Mouse (Mus musculus): ENCODE measurements around the gene Slc17a7. TPM values are rescaled to one million over a fixed set of nuclear protein-coding genes. Genes with fewer than 3 reads are reported as not detected.

Slc17a7 gene
- polyA plus RNA-seq, 1 experiment from 2014 or later, result 14.6 TPM

DNA sequence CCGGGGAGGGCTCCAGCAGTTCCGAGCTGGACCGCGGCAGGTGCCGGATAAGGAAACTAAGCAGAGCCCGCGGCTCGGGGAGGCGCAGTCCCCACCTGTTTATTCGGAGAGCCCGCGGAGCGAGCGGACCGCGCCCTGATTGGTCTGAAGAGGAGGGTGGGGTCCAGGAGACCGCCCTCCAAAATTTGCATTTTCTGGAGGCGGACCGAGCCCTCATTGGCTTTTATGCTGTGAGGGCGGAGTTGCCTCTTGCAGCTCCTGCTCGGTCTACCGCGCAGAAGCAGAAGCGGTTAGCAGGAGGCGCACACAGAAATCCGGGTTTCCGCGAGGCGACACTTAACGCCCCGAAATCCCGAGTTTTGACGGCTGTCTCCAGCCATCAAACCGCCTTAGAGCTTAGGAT is 18.5 kb downstream of the Slc17a7 start:
- H3K9ac ChIP-seq (ENCODE audit: low read length), result peak overlapping the region; percentile 26; the same call in 1 of the 2 replicates
- WGBS, result under 1% methylated on average over 34 of the region's 34 CpGs

DNA sequence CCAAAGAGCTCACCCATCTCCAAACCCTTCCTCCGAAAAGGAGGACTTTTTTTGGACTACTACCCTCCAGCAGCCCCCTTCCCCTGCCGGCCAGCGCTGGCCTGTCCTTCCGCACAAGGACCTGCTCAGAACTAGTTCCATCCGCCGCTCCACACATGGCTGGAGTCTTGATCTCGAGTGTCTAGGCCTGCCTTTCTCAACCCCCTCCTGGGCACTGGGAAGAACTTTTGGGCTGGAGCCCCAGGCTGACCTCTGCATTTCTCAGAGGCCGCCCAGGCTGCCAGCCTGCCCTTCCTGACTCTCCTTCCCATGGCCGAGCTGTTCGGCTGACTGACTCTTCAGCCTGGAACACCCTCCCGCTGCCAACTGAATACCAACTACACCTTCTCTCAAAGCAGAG is 18.9 kb downstream of the Slc17a7 start:
- ATAC-seq (0 out of 2 replicates have a peak, but pooled peaks have one; percentile 26), DNase-seq (ENCODE audit: low spot score) (no peak)
- Histone ChIP-seq H3K4me3 (ENCODE audit: low read depth, low read length) (peak overlapping the region; percentile 19), H3K27ac (ENCODE audit: low read depth, low read length) (no peak overlapping the region), H3K36me3 (ENCODE audit: control insufficient read depth, insufficient read depth, low read length) (no peaks in the 10 kb centered on the region), H3K9me3 (replicated peaks; ENCODE audit: control insufficient read depth, low read length) (no peaks in the 10 kb centered on the region), H3K4me2 (ENCODE audit: low read length) (peak overlapping the region; percentile 50), H3K27me3 (replicated peaks; ENCODE audit: control insufficient read depth, insufficient read depth, low read length) (peaks cover 71% of the 10 kb centered on the region), H3K9ac (ENCODE audit: low read length) (peak overlapping the region; percentile 26; the same call in 1 of the 2 replicates), H3K4me1 (ENCODE audit: control insufficient read depth, insufficient read depth, low read length) (peaks cover 7% of the 10 kb centered on the region; the same call in 1 of the 2 replicates)
- 19% methylated on average over 11 of the region's 11 CpGs for WGBS

More for the DNA sequence above, 18.5 kb downstream of the Slc17a7 start:
- Histone ChIP-seq H3K36me3 (ENCODE audit: control insufficient read depth, insufficient read depth, low read length) (no peaks in the 10 kb centered on the region), H3K27ac (ENCODE audit: low read depth, low read length) (no peak overlapping the region), H3K9me3 (replicated peaks; ENCODE audit: control insufficient read depth, low read length) (no peaks in the 10 kb centered on the region), H3K4me1 (ENCODE audit: control insufficient read depth, insufficient read depth, low read length) (peaks cover 7% of the 10 kb centered on the region; the same call in 1 of the 2 replicates), H3K27me3 (replicated peaks; ENCODE audit: control insufficient read depth, insufficient read depth, low read length) (peaks cover 75% of the 10 kb centered on the region), H3K4me2 (ENCODE audit: low read length) (peak overlapping the region; percentile 50), H3K4me3 (ENCODE audit: low read depth, low read length) (peak overlapping the region; percentile 19)
- ATAC-seq, result peak; percentile 94
- DNase-seq (ENCODE audit: low spot score), result peak; percentile 93

DNA sequence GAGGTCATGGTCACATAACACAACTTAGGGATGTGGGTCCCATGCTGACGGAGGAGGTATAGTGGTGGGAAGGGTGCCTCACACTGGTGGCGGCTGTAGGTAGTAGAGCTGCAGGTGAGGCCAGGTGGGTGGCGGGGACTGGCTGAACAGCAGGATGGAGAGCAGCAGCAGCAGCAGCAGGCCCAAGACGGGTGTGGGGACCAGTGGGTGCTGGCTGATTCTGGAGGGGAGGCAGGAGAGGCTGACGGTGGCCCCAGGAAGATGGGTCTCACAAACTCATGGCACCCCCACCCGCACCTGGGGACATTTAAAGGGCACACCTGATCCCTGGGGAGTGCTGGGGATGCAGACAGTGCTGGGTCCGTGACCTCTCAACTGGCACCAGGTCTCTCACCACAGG is 19.9 kb downstream of the Slc17a7 start:
- peaks cover 7% of the 10 kb centered on the region; the same call in 1 of the 2 replicates for H3K4me1 ChIP-seq (ENCODE audit: control insufficient read depth, insufficient read depth, low read length)
- WGBS, result 58% methylated on average over 7 of the region's 7 CpGs
- no peak overlapping the region for H3K27ac ChIP-seq (ENCODE audit: low read depth, low read length)
- H3K4me2 ChIP-seq (ENCODE audit: low read length), result no peak overlapping the region
- H3K27me3 ChIP-seq (replicated peaks; ENCODE audit: control insufficient read depth, insufficient read depth, low read length), result peaks cover 62% of the 10 kb centered on the region
- H3K9ac ChIP-seq (ENCODE audit: low read length), result no peak overlapping the region
- ATAC-seq, result no peak
- H3K9me3 ChIP-seq (replicated peaks; ENCODE audit: control insufficient read depth, low read length), result no peaks in the 10 kb centered on the region
- no peaks in the 10 kb centered on the region for H3K36me3 ChIP-seq (ENCODE audit: control insufficient read depth, insufficient read depth, low read length)
- no peak for DNase-seq (ENCODE audit: low spot score)
- H3K4me3 ChIP-seq (ENCODE audit: low read depth, low read length), result no peak overlapping the region

DNA sequence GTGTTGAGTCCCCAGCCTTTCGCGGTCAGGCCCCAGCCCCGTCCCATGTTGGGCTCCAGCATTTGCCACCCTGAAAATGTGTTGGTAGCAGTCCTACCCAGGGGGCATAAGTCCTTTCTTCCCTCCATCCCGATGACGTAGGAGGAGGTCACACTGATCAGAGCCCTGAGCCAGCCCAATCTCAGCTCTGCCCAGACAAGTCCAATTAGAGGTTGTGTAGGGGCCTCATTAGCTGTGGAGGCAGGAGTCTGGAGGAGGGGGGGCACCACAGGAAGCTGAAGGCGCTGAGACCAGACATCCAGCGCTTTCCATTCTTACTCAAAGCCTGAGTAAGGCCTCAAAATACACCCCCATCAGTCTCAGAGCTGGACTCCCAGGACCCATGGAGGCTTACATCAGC is 22.2 kb downstream of the Slc17a7 start:
- Histone ChIP-seq H3K9ac (ENCODE audit: low read length) (no peak overlapping the region), H3K9me3 (replicated peaks; ENCODE audit: control insufficient read depth, low read length) (no peaks in the 10 kb centered on the region), H3K36me3 (ENCODE audit: control insufficient read depth, insufficient read depth, low read length) (no peaks in the 10 kb centered on the region), H3K4me3 (ENCODE audit: low read depth, low read length) (no peak overlapping the region), H3K27me3 (replicated peaks; ENCODE audit: control insufficient read depth, insufficient read depth, low read length) (peaks cover 42% of the 10 kb centered on the region), H3K27ac (ENCODE audit: low read depth, low read length) (no peak overlapping the region), H3K4me2 (ENCODE audit: low read length) (no peak overlapping the region), H3K4me1 (ENCODE audit: control insufficient read depth, insufficient read depth, low read length) (peaks cover 7% of the 10 kb centered on the region; the same call in 1 of the 2 replicates)
- 44% methylated on average over 7 of the region's 7 CpGs for WGBS
- ATAC-seq (no peak), DNase-seq (ENCODE audit: low spot score) (no peak)

DNA sequence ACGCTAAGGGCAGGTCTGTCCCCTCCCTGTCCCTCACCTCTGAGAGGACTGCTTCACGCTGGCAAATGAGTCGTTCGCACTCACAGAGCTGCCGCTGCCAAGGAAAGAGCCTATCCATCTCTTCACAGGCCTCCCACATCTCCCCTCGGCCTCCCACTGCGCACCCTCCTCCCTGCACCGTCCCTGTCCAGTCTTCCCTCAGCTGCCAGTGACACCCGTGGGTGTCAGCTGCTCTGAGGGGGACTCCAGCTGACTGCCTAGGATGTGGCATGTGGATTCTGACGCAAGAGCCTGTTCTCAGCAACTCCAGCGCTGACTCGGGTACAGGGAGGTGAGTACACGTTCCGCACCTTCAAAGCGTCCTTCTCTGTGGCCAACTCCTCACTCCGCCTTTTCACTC is 25.9 kb downstream of the Slc17a7 start:
- 55% methylated on average over 16 of the region's 16 CpGs for WGBS
- no peak for ATAC-seq
- Histone ChIP-seq H3K27me3 (replicated peaks; ENCODE audit: control insufficient read depth, insufficient read depth, low read length) (peaks cover 6% of the 10 kb centered on the region; the same call in 1 of the 2 replicates), H3K4me1 (ENCODE audit: control insufficient read depth, insufficient read depth, low read length) (no peaks in the 10 kb centered on the region), H3K9ac (ENCODE audit: low read length) (no peak overlapping the region), H3K9me3 (replicated peaks; ENCODE audit: control insufficient read depth, low read length) (no peaks in the 10 kb centered on the region), H3K27ac (ENCODE audit: low read depth, low read length) (no peak overlapping the region), H3K4me3 (ENCODE audit: low read depth, low read length) (no peak overlapping the region), H3K4me2 (ENCODE audit: low read length) (no peak overlapping the region), H3K36me3 (ENCODE audit: control insufficient read depth, insufficient read depth, low read length) (no peaks in the 10 kb centered on the region)
- no peak for DNase-seq (ENCODE audit: low spot score)

DNA sequence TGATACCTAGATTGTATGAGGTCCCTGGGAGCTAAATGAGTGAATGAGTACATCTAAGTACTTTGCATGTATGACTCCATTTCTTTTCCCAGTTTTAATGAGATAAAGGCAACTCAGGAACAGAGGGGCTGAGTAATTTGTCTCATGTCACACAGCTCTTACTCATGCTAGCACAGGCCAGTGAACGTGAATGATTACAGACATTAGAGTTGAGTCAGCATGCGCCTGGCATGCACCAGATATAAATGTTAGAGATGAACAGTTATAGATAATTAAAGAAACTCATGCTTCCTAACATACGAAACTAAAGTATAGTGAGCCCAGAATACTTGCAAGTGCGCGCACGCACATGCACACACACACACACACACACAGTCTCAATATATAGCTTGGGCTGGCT is 26.4 kb downstream of the Slc17a7 start:
- H3K4me3 ChIP-seq (ENCODE audit: low read depth, low read length), result no peak overlapping the region
- H3K4me2 ChIP-seq (ENCODE audit: low read length), result no peak overlapping the region
- H3K27ac ChIP-seq (ENCODE audit: low read depth, low read length), result no peak overlapping the region
- H3K36me3 ChIP-seq (ENCODE audit: control insufficient read depth, insufficient read depth, low read length), result no peaks in the 10 kb centered on the region
- DNase-seq (ENCODE audit: low spot score) (no peak), ATAC-seq (no peak)
- 90% methylated on average over 6 of the region's 6 CpGs for WGBS
- no peaks in the 10 kb centered on the region for H3K9me3 ChIP-seq (replicated peaks; ENCODE audit: control insufficient read depth, low read length)
- H3K4me1 ChIP-seq (ENCODE audit: control insufficient read depth, insufficient read depth, low read length), result no peaks in the 10 kb centered on the region
- H3K27me3 ChIP-seq (replicated peaks; ENCODE audit: control insufficient read depth, insufficient read depth, low read length), result 0 out of 2 replicates have a peak, but pooled peaks cover 3% of the 10 kb centered on the region
- no peak overlapping the region for H3K9ac ChIP-seq (ENCODE audit: low read length)

DNA sequence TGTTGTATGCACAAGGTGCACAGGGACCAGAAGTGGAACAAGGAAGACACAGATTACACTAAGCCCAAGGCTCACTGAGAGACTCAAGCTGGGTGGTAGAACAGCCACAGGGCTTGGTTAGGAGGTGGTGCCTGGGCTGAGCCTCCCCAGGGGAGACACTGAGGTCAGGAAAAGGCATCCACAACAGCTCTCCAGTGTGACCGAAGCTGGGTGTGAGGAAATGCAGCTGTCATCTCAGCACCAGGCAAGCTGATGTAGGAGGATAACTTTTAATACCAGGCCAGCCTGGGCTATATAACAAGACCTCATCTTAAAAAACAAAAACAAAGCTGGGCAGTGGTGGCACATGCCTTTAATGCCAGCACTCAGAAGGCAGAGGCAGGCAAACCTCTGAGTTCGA is 27.4 kb downstream of the Slc17a7 start:
- 0 out of 2 replicates have a peak, but pooled peaks cover 3% of the 10 kb centered on the region for H3K27me3 ChIP-seq (replicated peaks; ENCODE audit: control insufficient read depth, insufficient read depth, low read length)
- H3K4me1 ChIP-seq (ENCODE audit: control insufficient read depth, insufficient read depth, low read length), result no peaks in the 10 kb centered on the region
- no peak overlapping the region for H3K4me3 ChIP-seq (ENCODE audit: low read depth, low read length)
- no peaks in the 10 kb centered on the region for H3K36me3 ChIP-seq (ENCODE audit: control insufficient read depth, insufficient read depth, low read length)
- WGBS, result 80% methylated on average over 2 of the region's 2 CpGs
- ATAC-seq (no peak), DNase-seq (ENCODE audit: low spot score) (no peak)
- no peak overlapping the region for H3K4me2 ChIP-seq (ENCODE audit: low read length)
- H3K9me3 ChIP-seq (replicated peaks; ENCODE audit: control insufficient read depth, low read length), result no peaks in the 10 kb centered on the region
- H3K9ac ChIP-seq (ENCODE audit: low read length), result no peak overlapping the region
- H3K27ac ChIP-seq (ENCODE audit: low read depth, low read length), result no peak overlapping the region

DNA sequence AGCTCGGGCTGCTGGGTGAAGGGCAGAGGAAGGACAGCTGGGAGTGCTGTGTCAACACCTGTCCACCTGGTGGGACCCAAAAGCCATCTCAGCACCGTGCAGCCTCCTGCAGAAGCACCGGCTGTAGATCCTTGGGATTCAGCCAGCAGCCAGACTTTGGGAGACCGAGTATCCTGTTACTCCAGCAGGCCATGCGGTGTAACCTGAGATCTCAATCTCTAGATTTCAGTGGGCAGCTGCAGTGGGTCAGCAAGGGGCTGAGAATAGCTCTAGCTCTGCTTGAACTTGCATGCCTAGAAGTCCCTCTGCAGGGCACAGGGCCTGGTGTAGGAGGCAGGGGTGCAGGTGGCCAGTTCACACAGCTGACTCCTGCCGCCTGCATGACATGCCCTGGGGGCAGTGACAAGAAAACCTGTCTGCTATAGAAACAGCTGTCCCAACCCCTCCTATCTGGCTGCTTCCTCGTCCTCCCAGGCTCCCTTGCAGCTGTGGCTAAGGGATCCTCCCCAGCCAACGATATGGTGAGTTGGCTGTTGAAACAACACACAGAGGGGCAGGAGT is 28.1 kb downstream of the Slc17a7 start:
- Histone ChIP-seq H3K9me3 (replicated peaks; ENCODE audit: control insufficient read depth, low read length) (no peaks in the 10 kb centered on the region), H3K27ac (ENCODE audit: low read depth, low read length) (no peak overlapping the region), H3K4me3 (ENCODE audit: low read depth, low read length) (no peak overlapping the region), H3K36me3 (ENCODE audit: control insufficient read depth, insufficient read depth, low read length) (no peaks in the 10 kb centered on the region), H3K27me3 (replicated peaks; ENCODE audit: control insufficient read depth, insufficient read depth, low read length) (0 out of 2 replicates have a peak, but pooled peaks cover 3% of the 10 kb centered on the region), H3K4me2 (ENCODE audit: low read length) (no peak overlapping the region), H3K9ac (ENCODE audit: low read length) (no peak overlapping the region; the same call in 1 of the 2 replicates), H3K4me1 (ENCODE audit: control insufficient read depth, insufficient read depth, low read length) (no peaks in the 10 kb centered on the region)
- no peak for DNase-seq (ENCODE audit: low spot score)
- 24% methylated on average over 8 of the region's 8 CpGs for WGBS
- no peak for ATAC-seq

DNA sequence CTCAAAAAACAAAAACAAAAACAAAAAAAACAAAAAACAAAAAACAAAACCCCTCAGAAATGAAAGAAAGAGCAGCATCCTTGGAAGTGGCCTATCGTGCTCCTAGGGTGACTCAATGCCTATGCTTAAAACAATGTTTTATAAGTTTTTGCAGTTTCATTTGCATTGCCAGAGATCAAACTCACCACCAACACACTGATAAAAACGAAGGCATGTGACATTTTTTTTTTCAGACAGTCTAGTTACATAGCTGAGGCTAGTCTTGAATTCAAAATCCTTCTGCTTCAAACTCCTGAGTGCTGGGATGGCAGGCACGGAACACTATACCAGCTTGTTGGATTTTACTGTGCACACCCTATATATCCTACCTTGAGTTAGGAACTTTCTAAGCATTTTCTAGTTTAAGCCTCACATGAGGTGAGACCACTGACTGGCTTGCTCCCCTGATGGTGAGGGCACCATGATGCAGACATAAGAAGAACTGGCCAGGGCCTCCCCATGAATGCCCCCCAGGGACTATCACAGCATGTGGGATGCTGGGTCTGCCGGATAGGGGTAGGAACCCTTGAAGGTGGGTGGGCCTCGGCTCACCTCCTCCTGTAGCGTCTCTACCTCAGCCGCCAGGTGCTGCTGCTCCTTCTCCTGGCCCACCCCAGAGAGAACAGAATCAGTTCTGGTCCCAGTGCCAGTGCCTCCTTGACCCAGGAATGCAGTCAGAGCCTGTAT is 29.0 kb downstream of the Slc17a7 start:
- Histone ChIP-seq H3K4me2 (ENCODE audit: low read length) (no peak overlapping the region), H3K4me3 (ENCODE audit: low read depth, low read length) (no peak overlapping the region), H3K9me3 (replicated peaks; ENCODE audit: control insufficient read depth, low read length) (no peaks in the 10 kb centered on the region), H3K27ac (ENCODE audit: low read depth, low read length) (no peak overlapping the region), H3K9ac (ENCODE audit: low read length) (no peak overlapping the region), H3K36me3 (ENCODE audit: control insufficient read depth, insufficient read depth, low read length) (no peaks in the 10 kb centered on the region), H3K27me3 (replicated peaks; ENCODE audit: control insufficient read depth, insufficient read depth, low read length) (0 out of 2 replicates have a peak, but pooled peaks cover 3% of the 10 kb centered on the region), H3K4me1 (ENCODE audit: control insufficient read depth, insufficient read depth, low read length) (no peaks in the 10 kb centered on the region)
- ATAC-seq (no peak), DNase-seq (ENCODE audit: low spot score) (no peak)
- 79% methylated on average over 7 of the region's 7 CpGs for WGBS
